Mouse (Mus musculus): ENCODE measurements at regions not wholly inside any gene's neighbourhood (a gene's known extent, or its start where the extent isn't known, plus 50 kb on each side); places are given as distances from the start of the nearest gene placed in this dataset.

GRCm38 (mm10) chr10:104592009-104592603, 398.3 kb downstream of the Gm4340 start:
- no peak overlapping the region for H3K9ac ChIP-seq
- DNase-seq (no peak), ATAC-seq (ENCODE audit: insufficient read depth) (no peak)
- H3K9me3 ChIP-seq (ENCODE audit: low read depth, low read length) = no peaks in the 10 kb centered on the region
- TF ChIP-seq CTCF (IDR thresholded peaks at IDR 0.05; ENCODE audit: low read depth) = no peak
- H3K36me3 ChIP-seq (ENCODE audit: insufficient read depth) = no peaks in the 10 kb centered on the region
- H3K27me3 ChIP-seq (ENCODE audit: insufficient read depth, low read length) = no peaks in the 10 kb centered on the region
- H3K4me3 ChIP-seq (ENCODE audit: low read depth, low read length) = no peak overlapping the region
- H3K27ac ChIP-seq (ENCODE audit: low read depth) = no peak overlapping the region
- H3K4me1 ChIP-seq (ENCODE audit: insufficient read depth) = no peaks in the 10 kb centered on the region
- no peak overlapping the region for H3K4me2 ChIP-seq
- 40% methylated on average over 3 of the region's 3 CpGs for WGBS

- Histone ChIP-seq H3K4me2 (no peak overlapping the region), H3K4me1 (ENCODE audit: insufficient read depth) (no peaks in the 10 kb centered on the region), H3K36me3 (ENCODE audit: insufficient read depth) (no peaks in the 10 kb centered on the region), H3K27ac (ENCODE audit: low read depth) (no peak overlapping the region), H3K9ac (no peak overlapping the region), H3K9me3 (ENCODE audit: low read depth, low read length) (no peaks in the 10 kb centered on the region), H3K4me3 (ENCODE audit: low read depth, low read length) (no peak overlapping the region), H3K27me3 (ENCODE audit: insufficient read depth, low read length) (no peaks in the 10 kb centered on the region)
- ATAC-seq (ENCODE audit: insufficient read depth) (no peak), DNase-seq (no peak)
- WGBS = 86% methylated on average over 5 of the region's 5 CpGs
- no peak for TF ChIP-seq CTCF (IDR thresholded peaks at IDR 0.05; ENCODE audit: low read depth)
Measured at GRCm38 (mm10) chr10:104595920-104596319, 402.1 kb downstream of the Gm4340 start.

- no peak for TF ChIP-seq CTCF (IDR thresholded peaks at IDR 0.05; ENCODE audit: low read depth)
- no peak for DNase-seq
- H3K27ac ChIP-seq (ENCODE audit: low read depth) = no peak overlapping the region
Measured at GRCm38 (mm10) chr10:104627629-104628028, 433.8 kb downstream of the Gm4340 start.

GRCm38 (mm10) chr10:104651020-104651419, 457.2 kb downstream of the Gm4340 start:
- H3K9me3 ChIP-seq (ENCODE audit: low read depth, low read length) = no peaks in the 10 kb centered on the region
- H3K4me3 ChIP-seq (ENCODE audit: low read depth, low read length) = no peak overlapping the region
- H3K27me3 ChIP-seq (ENCODE audit: insufficient read depth, low read length) = no peaks in the 10 kb centered on the region
- 86% methylated on average over 8 of the region's 8 CpGs for WGBS
- ATAC-seq (ENCODE audit: insufficient read depth) (no peak), DNase-seq (no peak)
- H3K4me2 ChIP-seq = no peak overlapping the region
- H3K36me3 ChIP-seq (ENCODE audit: insufficient read depth) = no peaks in the 10 kb centered on the region
- H3K9ac ChIP-seq = no peak overlapping the region
- H3K4me1 ChIP-seq (ENCODE audit: insufficient read depth) = no peaks in the 10 kb centered on the region
- no peak for TF ChIP-seq CTCF (IDR thresholded peaks at IDR 0.05; ENCODE audit: low read depth)
- no peak overlapping the region for H3K27ac ChIP-seq (ENCODE audit: low read depth)

More at GRCm38 (mm10) chr10:104627629-104628028, 433.8 kb downstream of the Gm4340 start:
- Histone ChIP-seq H3K4me1 (ENCODE audit: insufficient read depth) (no peaks in the 10 kb centered on the region), H3K9ac (no peak overlapping the region), H3K4me2 (no peak overlapping the region), H3K9me3 (ENCODE audit: low read depth, low read length) (no peaks in the 10 kb centered on the region), H3K36me3 (ENCODE audit: insufficient read depth) (no peaks in the 10 kb centered on the region), H3K4me3 (ENCODE audit: low read depth, low read length) (no peak overlapping the region), H3K27me3 (ENCODE audit: insufficient read depth, low read length) (no peaks in the 10 kb centered on the region)
- 28% methylated on average over 1 of the region's 1 CpGs for WGBS
- ATAC-seq (ENCODE audit: insufficient read depth) = no peak

GRCm38 (mm10) chr10:104660298-104660697, 466.5 kb downstream of the Gm4340 start:
- 33% methylated on average over 7 of the region's 7 CpGs for WGBS
- Histone ChIP-seq H3K27ac (ENCODE audit: low read depth) (no peak overlapping the region), H3K27me3 (ENCODE audit: insufficient read depth, low read length) (no peaks in the 10 kb centered on the region), H3K9me3 (ENCODE audit: low read depth, low read length) (no peaks in the 10 kb centered on the region), H3K9ac (no peak overlapping the region), H3K4me1 (ENCODE audit: insufficient read depth) (no peaks in the 10 kb centered on the region), H3K4me3 (ENCODE audit: low read depth, low read length) (no peak overlapping the region), H3K4me2 (no peak overlapping the region), H3K36me3 (ENCODE audit: insufficient read depth) (no peaks in the 10 kb centered on the region)
- no peak for ATAC-seq (ENCODE audit: insufficient read depth)
- no peak for DNase-seq
- no peak for TF ChIP-seq CTCF (IDR thresholded peaks at IDR 0.05; ENCODE audit: low read depth)

- H3K9ac ChIP-seq = no peak overlapping the region
- TF ChIP-seq CTCF (IDR thresholded peaks at IDR 0.05; ENCODE audit: low read depth) = no peak
- H3K4me1 ChIP-seq (ENCODE audit: insufficient read depth) = no peaks in the 10 kb centered on the region
- H3K36me3 ChIP-seq (ENCODE audit: insufficient read depth) = no peaks in the 10 kb centered on the region
- H3K9me3 ChIP-seq (ENCODE audit: low read depth, low read length) = no peaks in the 10 kb centered on the region
- peak; percentile 83; the same call in 1 of the 2 replicates for ATAC-seq (ENCODE audit: insufficient read depth)
- peak; percentile 92 for DNase-seq
- no peak overlapping the region for H3K4me3 ChIP-seq (ENCODE audit: low read depth, low read length)
- no peak overlapping the region for H3K27ac ChIP-seq (ENCODE audit: low read depth)
- H3K4me2 ChIP-seq = no peak overlapping the region
- WGBS = 31% methylated on average over 7 of the region's 7 CpGs
- no peaks in the 10 kb centered on the region for H3K27me3 ChIP-seq (ENCODE audit: insufficient read depth, low read length)
Measured at GRCm38 (mm10) chr10:104661672-104662071, 467.8 kb downstream of the Gm4340 start.

GRCm38 (mm10) chr10:104668286-104668685, 474.4 kb downstream of the Gm4340 start:
- no peaks in the 10 kb centered on the region for H3K4me1 ChIP-seq (ENCODE audit: insufficient read depth)
- no peaks in the 10 kb centered on the region for H3K9me3 ChIP-seq (ENCODE audit: low read depth, low read length)
- no peak overlapping the region for H3K9ac ChIP-seq
- H3K4me2 ChIP-seq = no peak overlapping the region
- no peak for DNase-seq
- TF ChIP-seq CTCF (IDR thresholded peaks at IDR 0.05; ENCODE audit: low read depth) = no peak
- no peak overlapping the region for H3K4me3 ChIP-seq (ENCODE audit: low read depth, low read length)
- no peaks in the 10 kb centered on the region for H3K27me3 ChIP-seq (ENCODE audit: insufficient read depth, low read length)
- H3K27ac ChIP-seq (ENCODE audit: low read depth) = no peak overlapping the region
- ATAC-seq (ENCODE audit: insufficient read depth) = no peak
- no peaks in the 10 kb centered on the region for H3K36me3 ChIP-seq (ENCODE audit: insufficient read depth)
- WGBS = 82% methylated on average over 2 of the region's 2 CpGs
